Mouse (Mus musculus) thymus, adult 2 months (tissue): Measurements from ENCODE around the gene Lamtor2. TPM values are rescaled to one million over a fixed set of nuclear protein-coding genes. Genes with fewer than 3 reads are reported as not detected.
"Not testable (repeated sequence)": the region's sequence is repeated elsewhere in the genome, so short reads cannot be mapped to it uniquely, and the experiment has no call there.

ENCODE experiments used
- DNase-seq: peaks from one replicate; pipeline ENCODE4 v3.0.0; 2021
- H3K27ac ChIP-seq: fragments of 200-500 bp; 2 replicates; pipeline ENCODE4 v1.5.1; 2012; ENCODE audit warnings: low read length, control low read depth; ENCODE audit not compliant: control insufficient read depth, insufficient read depth
- H3K27me3 ChIP-seq: fragments of 200-500 bp; 2 replicates; pipeline ENCODE4 v1.6.1; 2012; ENCODE audit warnings: mild to moderate bottlenecking, low read length, moderate library complexity, mixed read lengths; ENCODE audit not compliant: control insufficient read depth, insufficient read depth
- H3K36me3 ChIP-seq: fragments of 200-500 bp; 2 replicates; pipeline ENCODE4 v1.6.1; 2012; ENCODE audit warnings: mild to moderate bottlenecking, low read length, moderate library complexity; ENCODE audit not compliant: control insufficient read depth, insufficient read depth
- H3K4me1 ChIP-seq: fragments of 200-500 bp; replicated peaks from 2 replicates; pipeline ENCODE4 v1.6.1; 2012; ENCODE audit warnings: low read length; ENCODE audit not compliant: control insufficient read depth, insufficient read depth
- H3K4me3 ChIP-seq: fragments of 200-500 bp; 2 replicates; pipeline ENCODE4 v1.5.1; 2012; ENCODE audit warnings: mild to moderate bottlenecking, low read length, control low read depth, moderate library complexity; ENCODE audit not compliant: control insufficient read depth, insufficient read depth
- CTCF ChIP-seq: fragments of 200-500 bp; IDR thresholded peaks from 2 replicates; pipeline ENCODE4 v1.5.1; 2012; ENCODE audit warnings: mild to moderate bottlenecking, control low read depth, low read length, moderate library complexity, borderline replicate concordance; ENCODE audit not compliant: control insufficient read depth, poor library complexity, insufficient read depth; ENCODE audit errors: extremely low read depth
- POLR2A ChIP-seq: fragments of 200-500 bp; IDR thresholded peaks from 2 replicates; pipeline ENCODE4 v1.6.1; 2012; ENCODE audit warnings: mild to moderate bottlenecking, low read length, control low read depth, moderate library complexity; ENCODE audit not compliant: control insufficient read depth, poor library complexity, insufficient read depth; ENCODE audit errors: extremely low read depth
- WGBS: fragments of 180-500 bp; shearing (Covaris S2); methylation state at CpG from one replicate; pipeline ENCODE4 v1.1.7; 2018; 5-methylcytosine and 5-hydroxymethylcytosine counted together
- polyA plus RNA-seq: library from polyadenylated mRNA; depleted of rRNA; stranded (reverse); fragments of >200 nt; gene quantifications from 2 replicates; pipeline ENCODE4 v1.2.3, GENCODE M21; 2012

Gene Lamtor2
- polyA plus RNA-seq, 1 experiment: 141 TPM

DNA sequence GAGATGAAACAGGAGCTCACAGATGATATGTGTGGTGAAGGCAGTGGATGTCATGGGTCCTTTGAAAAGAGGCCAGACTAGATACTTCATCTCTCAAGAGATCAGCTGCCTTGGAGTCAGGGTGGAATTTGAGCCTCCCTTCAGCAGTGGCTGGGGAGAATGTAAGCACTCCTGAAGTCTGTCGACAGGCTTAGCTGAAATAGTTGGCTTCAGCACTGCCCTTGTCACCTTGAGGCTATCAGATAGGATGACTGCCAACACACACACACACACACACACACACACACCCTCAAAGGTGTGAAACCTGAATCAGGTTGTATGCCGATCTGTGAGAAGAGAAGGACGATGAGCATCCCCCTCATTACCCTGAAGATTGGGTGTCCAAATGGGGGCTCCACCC is 38.2 kb upstream of the Lamtor2 start:
- Histone ChIP-seq H3K27me3 (no peaks in the 10 kb centered on the region), H3K36me3 (peaks cover 27% of the 10 kb centered on the region), H3K4me1 (peaks cover 12% of the 10 kb centered on the region), H3K4me3 (no peak overlapping the region), H3K27ac (no peak overlapping the region)
- 78% methylated on average over 3 of the region's 3 CpGs for WGBS
- no peak for DNase-seq
- TF ChIP-seq POLR2A (no peak), CTCF (no peak)

DNA sequence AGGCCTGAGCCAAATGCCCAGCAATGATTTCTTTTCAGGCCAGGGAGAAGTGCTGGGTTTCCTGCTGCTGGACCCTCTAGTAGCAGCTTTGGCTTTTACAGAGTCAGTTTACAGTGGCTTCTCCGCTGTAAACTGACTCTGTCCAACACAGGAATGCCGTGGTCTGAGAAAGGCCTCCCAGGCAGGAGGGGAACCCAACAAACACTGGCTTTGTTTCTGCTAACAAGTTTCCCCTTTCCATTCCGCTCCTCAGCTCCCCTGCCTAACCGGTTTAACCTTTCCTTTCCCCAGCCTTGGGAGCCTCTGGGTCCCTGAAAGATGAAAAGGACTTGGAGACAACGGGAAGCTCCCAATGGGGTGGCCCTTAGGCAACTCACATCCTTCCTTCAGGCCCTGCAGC is 37.4 kb upstream of the Lamtor2 start:
- no peak for DNase-seq
- H3K36me3 ChIP-seq: peaks cover 34% of the 10 kb centered on the region
- no peak overlapping the region for H3K27ac ChIP-seq
- TF ChIP-seq POLR2A (no peak), CTCF (no peak)
- H3K4me1 ChIP-seq: peaks cover 12% of the 10 kb centered on the region
- no peak overlapping the region for H3K4me3 ChIP-seq
- H3K27me3 ChIP-seq: no peaks in the 10 kb centered on the region
- 80% methylated on average over 5 of the region's 5 CpGs for WGBS

DNA sequence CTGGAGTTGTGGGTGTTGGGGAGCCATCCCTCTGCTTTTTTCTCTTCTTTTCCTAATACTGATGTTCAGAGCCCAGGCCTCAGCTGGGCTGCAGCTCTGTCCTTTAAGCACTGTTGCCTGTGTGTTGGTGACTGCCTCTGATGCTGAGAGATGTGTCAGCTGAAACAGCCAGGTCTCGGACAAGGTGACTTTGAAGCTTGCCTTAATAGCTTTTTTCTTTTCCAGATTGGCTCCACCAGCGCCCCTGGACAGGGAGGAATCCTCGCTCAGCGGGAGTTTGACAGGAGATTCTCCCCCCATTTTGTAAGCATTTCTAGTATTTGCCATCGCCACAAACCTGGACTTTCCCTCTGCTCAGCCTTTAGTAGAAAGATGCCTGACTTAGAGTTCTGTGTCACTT is 33.8 kb upstream of the Lamtor2 start:
- no peak for DNase-seq
- 95% methylated on average over 5 of the region's 5 CpGs for WGBS
- Histone ChIP-seq H3K27me3 (no peaks in the 10 kb centered on the region), H3K4me3 (no peak overlapping the region), H3K36me3 (peaks cover 34% of the 10 kb centered on the region), H3K4me1 (no peaks in the 10 kb centered on the region), H3K27ac (no peak overlapping the region)
- TF ChIP-seq POLR2A: no peak
- TF ChIP-seq CTCF: no peak

DNA sequence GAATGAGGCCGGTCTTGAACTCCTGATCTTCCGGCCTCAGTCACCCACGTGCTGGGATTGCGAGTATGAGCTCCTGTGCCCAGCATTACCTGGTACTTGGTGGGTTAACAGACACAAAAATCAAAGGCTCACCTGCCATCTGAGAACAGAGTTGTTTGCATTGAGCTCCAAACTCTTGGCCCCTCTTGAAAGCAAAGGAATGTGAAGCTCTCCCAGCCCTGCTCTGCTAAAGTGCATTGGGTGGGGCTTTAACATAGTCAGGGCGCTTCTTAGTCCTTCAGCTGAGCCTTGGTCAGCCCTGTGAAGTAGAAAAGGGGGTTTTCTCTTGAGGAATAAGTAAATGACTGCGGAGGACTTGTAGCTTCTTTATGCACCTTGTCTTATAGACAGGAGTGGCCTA is 32.9 kb upstream of the Lamtor2 start:
- H3K4me1 ChIP-seq: no peaks in the 10 kb centered on the region
- TF ChIP-seq POLR2A: no peak
- TF ChIP-seq CTCF: no peak
- H3K27me3 ChIP-seq: no peaks in the 10 kb centered on the region
- H3K4me3 ChIP-seq: no peak overlapping the region
- 96% methylated on average over 6 of the region's 6 CpGs for WGBS
- no peak overlapping the region for H3K27ac ChIP-seq
- peaks cover 34% of the 10 kb centered on the region for H3K36me3 ChIP-seq
- no peak for DNase-seq

DNA sequence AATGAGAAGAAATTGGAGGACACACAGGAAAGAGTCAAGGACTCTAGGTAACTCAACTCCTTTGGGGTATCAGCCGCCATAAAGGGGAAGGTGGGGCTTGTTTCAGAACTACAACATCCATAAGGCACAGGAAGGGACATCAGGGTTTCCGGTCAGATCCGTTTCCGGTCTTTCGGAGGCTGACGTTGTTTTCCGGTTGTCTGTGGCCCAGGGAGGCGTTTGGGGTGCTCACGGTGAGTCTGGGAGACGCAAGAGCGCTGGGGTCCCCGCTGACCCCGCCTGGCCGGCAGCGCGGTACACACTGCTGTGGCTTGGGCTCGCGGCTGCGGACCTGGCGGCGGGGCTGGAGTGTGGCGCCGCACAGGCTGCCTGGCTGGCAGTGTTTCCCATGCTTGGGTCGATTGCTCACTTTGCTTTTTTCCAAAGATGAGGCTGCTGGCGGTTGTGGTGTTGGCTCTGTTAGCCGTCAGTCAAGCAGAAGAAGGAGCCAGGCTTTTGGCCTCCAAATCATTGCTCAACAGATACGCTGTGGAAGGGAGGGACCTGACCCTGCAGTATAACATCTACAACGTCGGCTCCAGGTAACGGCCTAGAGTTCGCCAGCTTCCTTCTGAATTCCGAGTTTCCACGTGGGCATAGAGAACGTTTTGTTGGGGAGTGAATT is 26.7 kb upstream of the Lamtor2 start:
- peak; percentile 45; the same call in 1 of the 2 replicates for TF ChIP-seq POLR2A
- peak; percentile 47; the same call in 1 of the 2 replicates for TF ChIP-seq CTCF
- WGBS: under 1% methylated on average over 34 of the region's 34 CpGs
- H3K27me3 ChIP-seq: no peaks in the 10 kb centered on the region
- H3K4me3 ChIP-seq: peak overlapping the region; percentile 96
- DNase-seq: peak; percentile 71
- H3K27ac ChIP-seq: no peak overlapping the region
- H3K4me1 ChIP-seq: peaks cover 5% of the 10 kb centered on the region
- H3K36me3 ChIP-seq: no peaks in the 10 kb centered on the region; the same call in 1 of the 2 replicates

DNA sequence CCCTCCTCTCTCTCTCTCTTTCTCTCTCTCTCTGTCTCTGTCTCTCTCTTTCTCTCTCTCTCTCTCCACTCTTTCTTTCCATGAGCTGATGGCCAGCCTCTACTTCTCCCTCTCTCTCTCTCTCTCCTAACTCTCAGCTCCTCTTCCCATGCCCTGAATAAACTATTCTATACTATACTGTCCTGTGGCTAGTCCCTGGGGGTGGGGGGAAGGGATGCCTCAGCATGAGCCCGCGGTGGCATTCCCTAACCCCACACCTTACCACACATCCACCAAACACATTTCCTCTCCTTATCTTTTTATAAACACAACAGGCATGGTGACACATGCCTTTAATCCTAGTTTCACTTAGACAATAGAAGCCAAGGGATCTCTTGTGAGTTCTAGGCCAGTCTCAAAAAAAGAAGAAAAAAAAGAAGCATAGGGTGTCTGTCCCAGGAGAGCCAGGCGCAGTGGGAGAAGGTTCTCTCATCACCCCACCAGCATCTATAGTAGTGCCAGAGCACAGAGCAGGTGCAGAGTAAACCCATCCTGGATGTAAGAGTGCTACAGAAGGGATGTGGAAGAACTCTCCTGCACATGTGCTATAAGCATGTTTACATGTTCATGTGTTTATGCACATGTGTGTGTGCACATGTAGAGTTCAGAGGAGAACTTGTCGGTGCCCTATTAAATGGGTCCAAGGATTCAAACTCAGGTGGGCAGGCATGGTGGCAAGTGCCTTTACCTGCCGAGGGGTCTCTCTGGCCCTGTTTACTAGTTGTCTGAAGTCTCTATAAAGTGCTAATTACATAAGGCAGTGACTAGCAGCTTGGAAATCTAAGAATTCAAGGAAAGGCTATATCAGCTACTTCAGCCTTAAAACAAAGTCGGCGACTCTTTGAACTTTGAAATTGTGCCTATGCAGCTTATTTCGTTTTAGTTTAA is 25.9 kb upstream of the Lamtor2 start:
- Histone ChIP-seq H3K27ac (no peak overlapping the region), H3K4me1 (peaks cover 5% of the 10 kb centered on the region), H3K27me3 (no peaks in the 10 kb centered on the region), H3K36me3 (no peaks in the 10 kb centered on the region; the same call in 1 of the 2 replicates), H3K4me3 (no peak overlapping the region)
- no peak for DNase-seq
- 48% methylated on average over 8 of the region's 8 CpGs for WGBS
- TF ChIP-seq POLR2A: no peak
- TF ChIP-seq CTCF: no peak

DNA sequence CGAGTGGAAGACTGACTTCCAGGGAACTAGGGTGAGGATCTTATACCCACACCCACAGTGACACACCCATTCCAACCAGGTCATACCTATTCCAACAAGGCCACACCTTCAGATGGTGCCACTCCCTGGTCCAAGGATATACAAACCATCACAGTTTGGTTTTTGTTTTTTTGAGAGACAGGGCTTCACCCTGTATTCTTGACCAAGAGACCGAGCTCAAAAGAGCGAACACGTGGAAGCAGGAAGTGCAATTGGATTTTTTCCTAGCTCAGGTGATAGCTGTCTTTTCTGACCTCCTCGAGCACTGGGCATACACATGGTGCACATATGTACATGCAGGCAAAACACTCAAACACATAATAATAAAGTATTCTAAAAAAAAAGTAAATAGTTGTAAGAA is 25.0 kb upstream of the Lamtor2 start:
- not testable (repeated sequence) for H3K27ac ChIP-seq, H3K27me3 ChIP-seq, DNase-seq, H3K4me1 ChIP-seq, H3K4me3 ChIP-seq, H3K36me3 ChIP-seq
- WGBS: 92% methylated on average over 5 of the region's 5 CpGs
